Mouse (Mus musculus): ENCODE results near the gene Rfx4. TPM values are rescaled to one million over a fixed set of nuclear protein-coding genes. Genes with fewer than 3 reads are reported as not detected.

The Rfx4 gene
- polyA plus RNA-seq, 1 experiment, result 0.70 TPM

DNA sequence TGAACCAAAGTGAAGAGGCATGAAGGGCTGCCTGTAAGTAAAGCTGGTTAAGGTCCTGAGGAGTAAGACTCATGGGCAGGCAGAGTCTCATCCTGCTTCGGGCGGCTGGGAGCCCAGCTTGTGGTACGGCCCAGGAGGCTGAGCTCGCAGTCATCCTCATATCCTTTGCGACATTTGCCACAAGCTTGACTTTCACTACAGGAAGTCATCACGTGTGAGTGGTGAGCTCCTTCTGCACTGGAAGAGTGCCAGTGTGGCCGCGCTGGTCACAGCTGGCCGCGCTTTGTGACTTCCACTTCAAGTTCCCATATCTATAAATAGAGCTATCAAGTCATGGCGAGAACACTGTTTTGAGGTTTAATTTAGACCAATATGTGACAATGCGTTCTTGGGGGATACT, 18.7 kb downstream of the Rfx4 start:
- TF ChIP-seq CTCF (IDR thresholded peaks at IDR 0.05; ENCODE audit: borderline replicate concordance, insufficient read depth, low read length) (no peak), POLR2A (IDR thresholded peaks at IDR 0.05; ENCODE audit: low read depth, low read length) (no peak)
- Histone ChIP-seq H3K27ac (ENCODE audit: insufficient read depth, low read length) (no peak overlapping the region), H3K4me1 (ENCODE audit: control insufficient read depth, insufficient read depth, low read length) (no peaks in the 10 kb centered on the region), H3K4me3 (ENCODE audit: insufficient read depth, low read length) (no peak overlapping the region)

GRCm38 (mm10) chr10:84777109-84777508, 21.2 kb downstream of the Rfx4 start:
- Histone ChIP-seq H3K4me3 (ENCODE audit: insufficient read depth, low read length) (no peak overlapping the region), H3K27ac (ENCODE audit: insufficient read depth, low read length) (no peak overlapping the region), H3K4me1 (ENCODE audit: control insufficient read depth, insufficient read depth, low read length) (no peaks in the 10 kb centered on the region)
- TF ChIP-seq CTCF (IDR thresholded peaks at IDR 0.05; ENCODE audit: borderline replicate concordance, insufficient read depth, low read length) (no peak), POLR2A (IDR thresholded peaks at IDR 0.05; ENCODE audit: low read depth, low read length) (no peak)

DNA sequence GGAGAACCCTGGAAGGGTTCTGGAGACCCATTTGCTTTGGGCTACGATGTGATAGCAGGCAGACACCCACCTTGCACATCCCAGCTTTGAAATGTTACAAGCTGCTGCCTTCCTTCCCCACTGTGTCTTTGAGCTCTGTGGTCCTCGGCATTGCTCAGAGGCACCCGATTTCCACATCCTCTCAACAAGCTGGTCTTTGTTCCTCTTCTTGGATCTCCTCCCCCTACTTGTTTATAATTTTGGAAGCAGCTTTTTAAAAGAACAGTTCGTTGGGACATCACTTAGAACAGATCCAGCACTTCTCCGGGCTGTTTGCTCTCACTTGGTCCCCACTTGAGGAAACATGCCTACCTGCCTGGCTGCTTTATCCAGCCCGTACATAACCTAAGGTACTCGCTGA, 22.1 kb downstream of the Rfx4 start:
- Histone ChIP-seq H3K27ac (ENCODE audit: insufficient read depth, low read length) (no peak overlapping the region), H3K4me1 (ENCODE audit: control insufficient read depth, insufficient read depth, low read length) (no peaks in the 10 kb centered on the region), H3K4me3 (ENCODE audit: insufficient read depth, low read length) (no peak overlapping the region)
- TF ChIP-seq CTCF (IDR thresholded peaks at IDR 0.05; ENCODE audit: borderline replicate concordance, insufficient read depth, low read length) (no peak), POLR2A (IDR thresholded peaks at IDR 0.05; ENCODE audit: low read depth, low read length) (no peak)

GRCm38 (mm10) chr10:84780828-84781227, 25.0 kb downstream of the Rfx4 start:
- TF ChIP-seq CTCF (IDR thresholded peaks at IDR 0.05; ENCODE audit: borderline replicate concordance, insufficient read depth, low read length), result no peak
- TF ChIP-seq POLR2A (IDR thresholded peaks at IDR 0.05; ENCODE audit: low read depth, low read length), result no peak
- Histone ChIP-seq H3K4me1 (ENCODE audit: control insufficient read depth, insufficient read depth, low read length) (no peaks in the 10 kb centered on the region), H3K4me3 (ENCODE audit: insufficient read depth, low read length) (no peak overlapping the region), H3K27ac (ENCODE audit: insufficient read depth, low read length) (no peak overlapping the region)

GRCm38 (mm10) chr10:84785339-84785738, 29.5 kb downstream of the Rfx4 start:
- Histone ChIP-seq H3K4me3 (ENCODE audit: insufficient read depth, low read length) (no peak overlapping the region), H3K27ac (ENCODE audit: insufficient read depth, low read length) (no peak overlapping the region), H3K4me1 (ENCODE audit: control insufficient read depth, insufficient read depth, low read length) (no peaks in the 10 kb centered on the region)
- TF ChIP-seq POLR2A (IDR thresholded peaks at IDR 0.05; ENCODE audit: low read depth, low read length) (no peak), CTCF (IDR thresholded peaks at IDR 0.05; ENCODE audit: borderline replicate concordance, insufficient read depth, low read length) (no peak)

GRCm38 (mm10) chr10:84790323-84790722, 34.5 kb downstream of the Rfx4 start:
- Histone ChIP-seq H3K27ac (ENCODE audit: insufficient read depth, low read length) (no peak overlapping the region), H3K4me1 (ENCODE audit: control insufficient read depth, insufficient read depth, low read length) (no peaks in the 10 kb centered on the region), H3K4me3 (ENCODE audit: insufficient read depth, low read length) (no peak overlapping the region)
- TF ChIP-seq CTCF (IDR thresholded peaks at IDR 0.05; ENCODE audit: borderline replicate concordance, insufficient read depth, low read length), result no peak

- Histone ChIP-seq H3K27ac (ENCODE audit: insufficient read depth, low read length) (no peak overlapping the region), H3K4me1 (ENCODE audit: control insufficient read depth, insufficient read depth, low read length) (no peaks in the 10 kb centered on the region), H3K4me3 (ENCODE audit: insufficient read depth, low read length) (no peak overlapping the region)
- TF ChIP-seq POLR2A (IDR thresholded peaks at IDR 0.05; ENCODE audit: low read depth, low read length) (no peak), CTCF (IDR thresholded peaks at IDR 0.05; ENCODE audit: borderline replicate concordance, insufficient read depth, low read length) (no peak)
Observed at GRCm38 (mm10) chr10:84791181-84791580, 35.3 kb downstream of the Rfx4 start.

DNA sequence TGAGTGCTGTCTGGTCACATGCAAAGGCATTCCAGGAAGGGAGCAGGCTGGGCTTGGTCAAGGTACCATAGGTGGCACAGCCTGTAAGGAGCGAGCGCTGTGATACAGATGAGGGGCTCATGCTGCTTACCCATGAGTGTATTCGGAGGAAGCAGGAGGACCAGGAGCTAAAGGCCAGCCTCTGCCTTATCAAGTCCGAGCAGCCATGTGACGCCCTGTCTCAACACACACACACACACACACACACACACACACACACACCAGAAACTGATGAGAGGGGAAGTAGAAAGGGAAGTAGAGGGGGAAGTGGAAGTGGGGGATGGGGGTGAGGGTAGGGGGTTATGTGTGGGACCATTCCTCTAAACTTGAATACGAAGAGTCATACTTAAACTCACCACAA, 45.7 kb downstream of the Rfx4 start:
- no peak overlapping the region for H3K4me3 ChIP-seq (ENCODE audit: insufficient read depth, low read length)
- TF ChIP-seq CTCF (IDR thresholded peaks at IDR 0.05; ENCODE audit: borderline replicate concordance, insufficient read depth, low read length) (no peak), POLR2A (IDR thresholded peaks at IDR 0.05; ENCODE audit: low read depth, low read length) (no peak)
- H3K4me1 ChIP-seq (ENCODE audit: control insufficient read depth, insufficient read depth, low read length), result no peaks in the 10 kb centered on the region
- H3K27ac ChIP-seq (ENCODE audit: insufficient read depth, low read length), result no peak overlapping the region

DNA sequence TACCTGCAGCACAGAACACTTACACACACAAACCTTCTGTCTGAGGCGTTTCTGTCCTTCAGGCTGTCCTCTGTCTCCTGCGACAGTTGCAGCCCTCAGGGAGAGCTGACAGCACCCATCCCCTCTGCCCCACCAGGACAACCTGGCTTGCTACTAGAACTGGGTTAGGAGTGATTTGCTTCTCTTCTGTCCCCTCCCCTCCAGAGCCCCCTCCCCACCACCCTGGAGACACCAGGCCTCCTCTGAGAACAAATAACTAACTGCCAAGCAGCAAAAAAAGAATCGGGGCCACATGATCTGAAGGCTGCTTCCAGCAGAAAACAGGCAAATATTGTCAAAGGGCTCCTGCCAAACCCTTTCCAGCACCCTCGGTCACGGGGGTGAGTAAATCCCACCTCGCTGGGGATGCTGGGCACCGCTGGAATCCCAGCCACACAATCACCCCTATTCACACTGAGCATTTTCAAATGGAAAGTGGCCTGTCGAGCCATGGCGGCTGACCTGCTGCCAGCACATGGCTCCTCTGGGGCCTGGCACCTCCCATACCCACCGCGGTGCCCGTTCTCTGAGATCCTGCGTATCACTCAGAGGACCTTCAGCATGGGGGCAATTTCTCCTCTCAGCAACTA, 47.5 kb downstream of the Rfx4 start:
- H3K27ac ChIP-seq (ENCODE audit: insufficient read depth, low read length), result no peak overlapping the region
- no peaks in the 10 kb centered on the region for H3K4me1 ChIP-seq (ENCODE audit: control insufficient read depth, insufficient read depth, low read length)
- TF ChIP-seq POLR2A (IDR thresholded peaks at IDR 0.05; ENCODE audit: low read depth, low read length) (no peak), CTCF (IDR thresholded peaks at IDR 0.05; ENCODE audit: borderline replicate concordance, insufficient read depth, low read length) (no peak)
- H3K4me3 ChIP-seq (ENCODE audit: insufficient read depth, low read length), result no peak overlapping the region

GRCm38 (mm10) chr10:84805576-84805975, 49.7 kb downstream of the Rfx4 start:
- Histone ChIP-seq H3K4me3 (ENCODE audit: insufficient read depth, low read length) (no peak overlapping the region), H3K27ac (ENCODE audit: insufficient read depth, low read length) (no peak overlapping the region), H3K4me1 (ENCODE audit: control insufficient read depth, insufficient read depth, low read length) (no peaks in the 10 kb centered on the region)
- TF ChIP-seq POLR2A (IDR thresholded peaks at IDR 0.05; ENCODE audit: low read depth, low read length), result no peak
- TF ChIP-seq CTCF (IDR thresholded peaks at IDR 0.05; ENCODE audit: borderline replicate concordance, insufficient read depth, low read length), result no peak

- H3K27ac ChIP-seq (ENCODE audit: insufficient read depth, low read length), result no peak overlapping the region
- TF ChIP-seq POLR2A (IDR thresholded peaks at IDR 0.05; ENCODE audit: low read depth, low read length) (no peak), CTCF (IDR thresholded peaks at IDR 0.05; ENCODE audit: borderline replicate concordance, insufficient read depth, low read length) (no peak)
Observed at GRCm38 (mm10) chr10:84807206-84807605, 51.3 kb downstream of the Rfx4 start.

More at GRCm38 (mm10) chr10:84807206-84807605, 51.3 kb downstream of the Rfx4 start:
- no peak overlapping the region for H3K4me3 ChIP-seq (ENCODE audit: insufficient read depth, low read length)
- H3K4me1 ChIP-seq (ENCODE audit: control insufficient read depth, insufficient read depth, low read length), result no peaks in the 10 kb centered on the region

Data from embryonic fibroblast, embryonic 13.5 days (primary cell).